Mouse (Mus musculus): ENCODE measurements around the gene Cntnap1.
"Not testable (repeated sequence)": the region's sequence is repeated elsewhere in the genome, so short reads cannot be mapped to it uniquely, and the experiment has no call there.

Gene Cntnap1

GRCm38 (mm10) chr11:101149178-101150105 lies 20.9 kb upstream of the Cntnap1 start:
- CTCF ChIA-PET, result no interaction called here

GRCm38 (mm10) chr11:101151063-101151462 lies 19.3 kb upstream of the Cntnap1 start:
- CTCF ChIA-PET, result interaction anchor here (0.6 kb wide), 1 partner anchor 31 kb away, joined by 4 read pairs; no protein-coding TSS in a partner anchor

GRCm38 (mm10) chr11:101152825-101153224 lies 17.5 kb upstream of the Cntnap1 start:
- CTCF ChIA-PET, result interaction anchor here (0.6 to 1.6 kb wide), 2 partner anchors 14 to 274 kb away, joined by 3 read pairs; no protein-coding TSS in a partner anchor

GRCm38 (mm10) chr11:101154648-101155047 lies 15.7 kb upstream of the Cntnap1 start:
- CTCF ChIA-PET, result interaction anchor here (0.7 kb wide), 1 partner anchor 27 kb away, joined by 21 read pairs; no protein-coding TSS in a partner anchor

- CTCF ChIA-PET, result interaction anchor here (0.7 kb wide), 1 partner anchor 28 kb away, joined by 21 read pairs; no protein-coding TSS in a partner anchor
Observed at GRCm38 (mm10) chr11:101155151-101155550, 15.2 kb upstream of the Cntnap1 start.

GRCm38 (mm10) chr11:101155728-101156371 lies 14.5 kb upstream of the Cntnap1 start, which contains the start of gene Tubg2:
Gene Tubg2, plus strand, starts transcription at chr11:101155907.
- CTCF ChIA-PET, result interaction anchor here (0.8 kb wide), 1 partner anchor 22 kb away, joined by 4 read pairs; no protein-coding TSS in a partner anchor

- CTCF ChIA-PET, result interaction anchor here (0.5 kb wide), 1 partner anchor 290 kb away, joined by 4 read pairs; no protein-coding TSS in a partner anchor
Observed at GRCm38 (mm10) chr11:101160151-101160550, 10.2 kb upstream of the Cntnap1 start.

GRCm38 (mm10) chr11:101160981-101161505 lies 9.3 kb upstream of the Cntnap1 start:
- CTCF ChIA-PET, result not testable (repeated sequence)

- CTCF ChIA-PET, result interaction anchor here (0.6 kb wide), 1 partner anchor 24 kb away, joined by 3 read pairs; no protein-coding TSS in a partner anchor
Observed at GRCm38 (mm10) chr11:101161551-101161950, 8.8 kb upstream of the Cntnap1 start.

- CTCF ChIA-PET, result interaction anchor here (0.6 kb wide), 1 partner anchor 23 kb away, joined by 3 read pairs; no protein-coding TSS in a partner anchor
Observed at GRCm38 (mm10) chr11:101162301-101162700, 8.0 kb upstream of the Cntnap1 start.

- CTCF ChIA-PET, result no interaction called here
Observed at GRCm38 (mm10) chr11:101162772-101163171, 7.6 kb upstream of the Cntnap1 start.

GRCm38 (mm10) chr11:101163476-101164350 lies 6.6 kb upstream of the Cntnap1 start:
- CTCF ChIA-PET, result interaction anchor here (1.1 kb wide), 1 partner anchor 12 kb away, joined by 3 read pairs; no protein-coding TSS in a partner anchor

- CTCF ChIA-PET, result interaction anchor here (1.1 kb wide), 1 partner anchor 12 kb away, joined by 3 read pairs; no protein-coding TSS in a partner anchor
Observed at GRCm38 (mm10) chr11:101164351-101164665, 6.0 kb upstream of the Cntnap1 start.

- CTCF ChIA-PET, result interaction anchor here (0.5 kb wide), 2 partner anchors 163 to 170 kb away, joined by 9 to 17 read pairs; no protein-coding TSS in a partner anchor
Observed at GRCm38 (mm10) chr11:101164677-101165580, 5.4 kb upstream of the Cntnap1 start.

- CTCF ChIA-PET, result interaction anchor here (0.8 kb wide), 1 partner anchor 13 kb away, joined by 3 read pairs; no protein-coding TSS in a partner anchor
Observed at GRCm38 (mm10) chr11:101166357-101166756, 4.0 kb upstream of the Cntnap1 start.

GRCm38 (mm10) chr11:101167211-101167962 lies 2.9 kb upstream of the Cntnap1 start:
- CTCF ChIA-PET, result interaction anchor here (0.7 kb wide), 1 partner anchor 521 kb away, joined by 3 read pairs; no protein-coding TSS in a partner anchor

GRCm38 (mm10) chr11:101167963-101168300 lies 2.4 kb upstream of the Cntnap1 start:
- CTCF ChIA-PET, result no interaction called here

GRCm38 (mm10) chr11:101168301-101168980 lies 1.9 kb upstream of the Cntnap1 start:
- CTCF ChIA-PET, result no interaction called here
